Mouse (Mus musculus) lung, embryonic 16.5 days (tissue): ENCODE results near the gene 9230110F15Rik. TPM values are rescaled to one million over a fixed set of nuclear protein-coding genes. Genes with fewer than 3 reads are reported as not detected.
"Not testable (repeated sequence)": the region's sequence is repeated elsewhere in the genome, so short reads cannot be mapped to it uniquely, and the experiment has no call there.

ENCODE experiments used
- ATAC-seq: fragments of 200-750 bp; cut with Nextera tagmentation; 2 replicates; pipeline ENCODE4 v1.8.0; 2017; ENCODE audit warnings: low read depth, mild to moderate bottlenecking, moderate library complexity
- H3K27ac ChIP-seq: fragments of 300-500 bp; sonication (generic); 2 replicates; pipeline ENCODE4 v1.5.1; 2014; ENCODE audit warnings: mild to moderate bottlenecking, control low read depth, low read length
- H3K27me3 ChIP-seq: fragments of 300-500 bp; sonication (generic); 2 replicates; pipeline ENCODE4 v1.6.1; 2014; ENCODE audit warnings: low read depth, low read length, mixed read lengths; ENCODE audit not compliant: control insufficient read depth, insufficient read depth
- H3K36me3 ChIP-seq: fragments of 300-500 bp; sonication (generic); 2 replicates; pipeline ENCODE4 v1.6.1; 2014; ENCODE audit warnings: low read length; ENCODE audit not compliant: control insufficient read depth, insufficient read depth
- H3K4me1 ChIP-seq: fragments of 300-500 bp; sonication (generic); replicated peaks from 2 replicates; pipeline ENCODE4 v1.6.1; 2014; ENCODE audit warnings: low read length, mixed read lengths; ENCODE audit not compliant: control insufficient read depth, insufficient read depth
- H3K4me2 ChIP-seq: fragments of 300-500 bp; sonication (generic); 2 replicates; pipeline ENCODE4 v1.6.1; 2014; ENCODE audit warnings: low read depth, low read length, control low read depth
- H3K4me3 ChIP-seq: fragments of 300-500 bp; sonication (generic); 2 replicates; pipeline ENCODE4 v1.5.1; 2014; ENCODE audit warnings: mild to moderate bottlenecking, low read length, control low read depth
- H3K9ac ChIP-seq: fragments of 300-500 bp; sonication (generic); 2 replicates; pipeline ENCODE4 v1.6.1; 2014; ENCODE audit warnings: low read length, control low read depth
- H3K9me3 ChIP-seq: fragments of 300-500 bp; sonication (generic); 2 replicates; pipeline ENCODE4 v1.6.1; 2016; ENCODE audit warnings: low read length; ENCODE audit not compliant: control insufficient read depth
- WGBS: fragments of 180-500 bp; shearing (Covaris S2); extraction: QIAGEN DNeasy Blood & Tissue Kit; methylation state at CpG from one replicate; pipeline ENCODE4 v1.1.7; 2014; 5-methylcytosine and 5-hydroxymethylcytosine counted together
- polyA plus RNA-seq: library from polyadenylated mRNA; unstranded; fragments of >200 nt; fragmentation: Nextera tagmentation; extraction: Ambion mirVana; gene quantifications from 2 replicates; pipeline ENCODE4 v1.2.1, GENCODE M21; 2015

The 9230110F15Rik gene
- not detected in 2 replicates for polyA plus RNA-seq

GRCm38 (mm10) chr9:35844050-35844449 is at the start of gene 9230110F15Rik:
TSS of gene 9230110F15Rik (minus strand) at chr9:35844150.
- Histone ChIP-seq H3K4me2 (no peak within 1 kb of the TSS), H3K9ac (no peak within 1 kb of the TSS), H3K27me3 (no peaks in the 10 kb centered on the region), H3K36me3 (no peaks in the 10 kb centered on the region), H3K4me1 (no peaks in the 10 kb centered on the region), H3K27ac (no peak within 1 kb of the TSS), H3K9me3 (no peaks in the 10 kb centered on the region), H3K4me3 (no peak within 1 kb of the TSS)
- no peak for ATAC-seq
- 57% methylated on average over 1 of the region's 1 CpGs for WGBS

DNA sequence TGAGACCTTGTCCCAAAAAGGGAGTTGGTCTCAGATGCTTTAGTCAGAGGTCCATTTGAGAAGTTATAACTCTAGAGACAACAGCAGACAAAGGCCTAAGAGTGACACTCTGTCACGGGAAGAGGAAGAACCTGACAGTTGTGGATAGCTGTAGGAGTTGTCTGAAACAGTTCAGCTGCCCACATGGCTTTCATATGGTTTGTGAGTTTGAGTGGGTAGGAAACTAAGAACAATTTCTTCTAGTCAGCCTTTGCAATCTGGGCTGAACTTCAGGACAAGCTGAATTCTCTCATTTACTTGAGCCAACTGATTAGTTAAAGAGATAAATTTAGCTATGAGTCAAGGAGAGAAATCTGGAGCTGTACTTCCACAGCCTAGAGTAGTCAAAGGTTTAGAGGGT is 49.2 kb upstream of the 9230110F15Rik start:
- not testable (repeated sequence) for H3K4me3 ChIP-seq, H3K4me1 ChIP-seq, H3K36me3 ChIP-seq, H3K9me3 ChIP-seq, H3K27ac ChIP-seq, H3K27me3 ChIP-seq, ATAC-seq, H3K4me2 ChIP-seq, H3K9ac ChIP-seq
- WGBS: 75% methylated on average over 1 of the region's 1 CpGs

DNA sequence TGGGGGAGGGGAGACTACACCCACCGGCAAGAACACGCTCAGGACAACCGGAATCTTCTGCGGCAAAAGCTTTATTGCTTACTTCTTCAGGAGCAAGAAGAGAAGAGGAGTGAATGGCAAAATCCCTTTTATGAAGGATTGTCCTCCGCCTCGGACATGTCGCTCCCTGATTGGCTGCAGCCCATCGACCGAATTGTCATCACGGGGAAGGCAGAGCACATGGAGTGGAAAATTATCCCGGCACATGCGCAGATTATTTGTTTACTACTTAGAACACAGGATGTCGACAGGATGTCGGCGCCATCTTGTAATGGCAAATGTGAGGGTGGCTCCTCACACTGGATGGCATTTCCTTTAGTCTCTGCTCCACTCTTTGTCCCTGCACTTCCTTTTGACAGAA is 26.1 kb downstream of the 9230110F15Rik start:
- ATAC-seq: not testable (repeated sequence)

DNA sequence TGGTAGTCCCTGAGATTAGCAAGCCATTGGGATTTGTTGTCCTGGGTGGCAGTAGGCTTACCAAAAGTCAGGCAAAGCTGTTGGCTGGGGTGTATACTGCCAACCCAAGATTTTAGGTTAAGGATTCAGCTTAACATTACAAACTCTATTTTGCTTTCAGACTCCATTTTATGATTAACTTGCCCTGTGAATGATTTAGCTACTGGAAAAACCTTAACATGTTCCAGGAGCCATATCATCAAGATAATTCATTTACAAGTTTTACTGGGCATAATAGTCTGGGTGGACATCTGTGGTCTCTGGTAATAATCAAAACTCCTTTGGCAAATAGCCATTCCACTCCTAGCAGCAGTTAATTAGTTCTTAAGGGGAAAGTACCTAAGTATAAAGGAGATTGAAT is 45.8 kb downstream of the 9230110F15Rik start:
- H3K4me1 ChIP-seq: no peaks in the 10 kb centered on the region
- H3K9me3 ChIP-seq: no peaks in the 10 kb centered on the region
- H3K27ac ChIP-seq: no peak overlapping the region
- H3K27me3 ChIP-seq: no peaks in the 10 kb centered on the region
- H3K9ac ChIP-seq: no peak overlapping the region
- H3K4me2 ChIP-seq: no peak overlapping the region
- no peak for ATAC-seq
- no peaks in the 10 kb centered on the region for H3K36me3 ChIP-seq
- H3K4me3 ChIP-seq: no peak overlapping the region

More for the DNA sequence above, 26.1 kb downstream of the 9230110F15Rik start:
- not testable (repeated sequence) for H3K9ac ChIP-seq, H3K9me3 ChIP-seq, H3K27ac ChIP-seq, H3K4me3 ChIP-seq, H3K27me3 ChIP-seq, H3K4me2 ChIP-seq, H3K36me3 ChIP-seq, H3K4me1 ChIP-seq
- WGBS: 90% methylated on average over 15 of the region's 15 CpGs

DNA sequence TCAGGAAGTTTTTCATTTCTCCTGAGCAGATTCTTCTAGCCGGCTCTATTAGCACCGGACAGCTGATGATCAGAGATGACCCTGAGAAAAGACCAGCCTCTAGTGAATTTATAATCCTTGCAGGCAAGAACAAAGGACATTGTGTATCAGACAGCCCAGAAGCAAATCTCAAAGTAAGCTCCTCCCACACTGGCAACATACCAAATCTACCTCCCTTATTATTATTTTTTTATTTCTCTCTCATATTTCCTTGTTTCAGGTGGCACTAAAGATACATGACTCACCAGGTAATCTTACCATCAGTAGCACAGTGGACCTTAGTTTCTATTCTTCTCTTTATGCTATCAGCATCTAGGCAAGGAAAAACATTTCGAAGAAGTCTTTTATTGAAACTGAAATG is 53.9 kb downstream of the 9230110F15Rik start, which contains the start of the genes Gm27235 and D730048I06Rik:
Gm27235 (minus strand) TSS at position 101 of the 400 bp plus-strand sequence.
D730048I06Rik (minus strand) TSS at position 112 of the 400 bp plus-strand sequence.
- ATAC-seq: no peak
- WGBS: 79% methylated on average over 3 of the region's 3 CpGs

More for the DNA sequence above, 53.9 kb downstream of the 9230110F15Rik start, which contains the start of the genes Gm27235 and D730048I06Rik:
- no peak within 1 kb of the TSS for H3K4me2 ChIP-seq
- H3K9ac ChIP-seq: no peak within 1 kb of the TSS
- H3K4me1 ChIP-seq: no peaks in the 10 kb centered on the region
- no peaks in the 10 kb centered on the region for H3K27me3 ChIP-seq
- H3K36me3 ChIP-seq: no peaks in the 10 kb centered on the region
- H3K4me3 ChIP-seq: no peak within 1 kb of the TSS
- no peak within 1 kb of the TSS for H3K27ac ChIP-seq
- no peaks in the 10 kb centered on the region; the same call in 1 of the 2 replicates for H3K9me3 ChIP-seq

Other genes starting within 250 kb of the 9230110F15Rik start
- gene Pate4, start 232.2 kb downstream of the 9230110F15Rik start, polyA plus RNA-seq: not detected in 2 replicates
- gene Pate3, start 195.9 kb downstream of the 9230110F15Rik start, polyA plus RNA-seq: not detected in 2 replicates
- gene Pate1, start 156.8 kb downstream of the 9230110F15Rik start, polyA plus RNA-seq: not detected in 2 replicates
- not detected in 2 replicates for gene Gm17677, start 103.1 kb downstream of the 9230110F15Rik start, polyA plus RNA-seq
- gene Gm17727, start 66.0 kb downstream of the 9230110F15Rik start, polyA plus RNA-seq: not detected in 2 replicates
- gene Gm27235, start 54.0 kb downstream of the 9230110F15Rik start, polyA plus RNA-seq: not detected in 2 replicates
- gene D730048I06Rik, start 54.0 kb downstream of the 9230110F15Rik start, polyA plus RNA-seq: not detected in 2 replicates
- gene 9230113P08Rik, start 64.3 kb upstream of the 9230110F15Rik start, polyA plus RNA-seq: not detected in 2 replicates